Mouse (Mus musculus) heart, embryonic 16.5 days (tissue): ENCODE data around the gene Gm10972. TPM values are rescaled to one million over a fixed set of nuclear protein-coding genes. Genes with fewer than 3 reads are reported as not detected.
"Not testable (repeated sequence)": the region's sequence is repeated elsewhere in the genome, so short reads cannot be mapped to it uniquely, and the experiment has no call there.

Experiments
- ATAC-seq: fragments of 200-750 bp; cut with Nextera tagmentation; replicated peaks from 2 replicates; pipeline ENCODE4 v1.8.0; 2017; ENCODE audit warnings: moderate number of reproducible peaks; ENCODE audit not compliant: insufficient read depth, low FRiP score; ENCODE audit errors: extremely low read depth
- H3K27ac ChIP-seq: fragments of 300-500 bp; sonication (generic); 2 replicates; pipeline ENCODE4 v1.5.1; 2014; ENCODE audit warnings: mild to moderate bottlenecking, low read length, control low read depth, moderate library complexity
- H3K27me3 ChIP-seq: fragments of 300-500 bp; sonication (generic); 2 replicates; pipeline ENCODE4 v1.6.1; 2014; ENCODE audit warnings: low read length, mixed read lengths; ENCODE audit not compliant: control insufficient read depth, insufficient read depth
- H3K36me3 ChIP-seq: fragments of 300-500 bp; sonication (generic); 2 replicates; pipeline ENCODE4 v1.6.1; 2014; ENCODE audit not compliant: control insufficient read depth, insufficient read depth
- H3K4me1 ChIP-seq: fragments of 300-500 bp; sonication (generic); 2 replicates; pipeline ENCODE4 v1.6.1; 2014; ENCODE audit warnings: low read length, mixed read lengths; ENCODE audit not compliant: control insufficient read depth, insufficient read depth
- H3K4me2 ChIP-seq: fragments of 300-500 bp; sonication (generic); 2 replicates; pipeline ENCODE4 v1.6.1; 2014; ENCODE audit warnings: low read depth, mild to moderate bottlenecking, control low read depth, low read length
- H3K4me3 ChIP-seq: fragments of 300-500 bp; sonication (generic); 2 replicates; pipeline ENCODE4 v1.5.1; 2014; ENCODE audit warnings: mild to moderate bottlenecking, control low read depth, low read length
- H3K9ac ChIP-seq: fragments of 300-500 bp; sonication (generic); 2 replicates; pipeline ENCODE4 v1.6.1; 2014; ENCODE audit warnings: low read length, control low read depth
- H3K9me3 ChIP-seq: fragments of 300-500 bp; sonication (generic); replicated peaks from 2 replicates; pipeline ENCODE4 v1.6.1; 2016; ENCODE audit warnings: low read length; ENCODE audit not compliant: control insufficient read depth
- WGBS: fragments of 180-500 bp; shearing (Covaris S2); extraction: QIAGEN DNeasy Blood & Tissue Kit; methylation state at CpG from one replicate; pipeline ENCODE4 v1.1.7; 2014; 5-methylcytosine and 5-hydroxymethylcytosine counted together
- polyA plus RNA-seq: library from polyadenylated mRNA; unstranded; fragments of >200 nt; fragmentation: Nextera tagmentation; extraction: Ambion mirVana; gene quantifications from 2 replicates; pipeline ENCODE4 v1.2.1, GENCODE M21; 2015

The Gm10972 gene
- polyA plus RNA-seq, 1 experiment from 2014 or later, result not detected

- Histone ChIP-seq H3K27me3 (no peaks in the 10 kb centered on the region), H3K27ac (no peak overlapping the region), H3K36me3 (no peaks in the 10 kb centered on the region), H3K9ac (no peak overlapping the region), H3K9me3 (no peaks in the 10 kb centered on the region), H3K4me1 (peaks cover 9% of the 10 kb centered on the region), H3K4me2 (no peak overlapping the region), H3K4me3 (no peak overlapping the region)
- no peak for ATAC-seq
- WGBS, result 74% methylated on average over 7 of the region's 7 CpGs
Observed at GRCm38 (mm10) chr3:94650409-94650808, 7.5 kb downstream of the Gm10972 start.

- not testable (repeated sequence) for H3K9me3 ChIP-seq, H3K9ac ChIP-seq, H3K4me1 ChIP-seq, H3K4me3 ChIP-seq, H3K27ac ChIP-seq, H3K4me2 ChIP-seq, H3K36me3 ChIP-seq, ATAC-seq, H3K27me3 ChIP-seq
- WGBS, result 67% methylated on average over 1 of the region's 1 CpGs
Observed at GRCm38 (mm10) chr3:94653967-94654366, 11.1 kb downstream of the Gm10972 start.

GRCm38 (mm10) chr3:94657852-94658739, 15.2 kb downstream of the Gm10972 start:
- H3K9me3 ChIP-seq, H3K36me3 ChIP-seq, H3K4me1 ChIP-seq, H3K27me3 ChIP-seq, H3K27ac ChIP-seq: not testable (repeated sequence)
- ATAC-seq, result peak; percentile 41
- Histone ChIP-seq H3K4me3 (peak overlapping the region; percentile 53), H3K9ac (peak overlapping the region; percentile 63; the same call in 1 of the 2 replicates), H3K4me2 (peak overlapping the region; percentile 77)
- 6% methylated on average over 21 of the region's 47 CpGs for WGBS

GRCm38 (mm10) chr3:94658740-94659095, 15.8 kb downstream of the Gm10972 start, which contains the start of gene Tuft1:
Gene Tuft1 (minus strand): TSS chr3:94658872.
- H3K4me1 ChIP-seq, H3K27ac ChIP-seq, H3K9me3 ChIP-seq, H3K36me3 ChIP-seq, H3K27me3 ChIP-seq: not testable (repeated sequence)
- Histone ChIP-seq H3K4me2 (peak within 1 kb of the TSS; percentile 77), H3K9ac (peak within 1 kb of the TSS; percentile 63; the same call in 1 of the 2 replicates), H3K4me3 (peak within 1 kb of the TSS; percentile 53)
- ATAC-seq, result peak; percentile 93
- 0% methylated on average over 21 of the region's 33 CpGs for WGBS

GRCm38 (mm10) chr3:94659142-94659748, 16.3 kb downstream of the Gm10972 start:
- Histone ChIP-seq H3K4me2 (peak overlapping the region; percentile 10), H3K4me3 (0 out of 2 replicates have a peak overlapping the region, but pooled peaks have one; percentile 13)
- H3K9ac ChIP-seq, H3K9me3 ChIP-seq, H3K36me3 ChIP-seq, H3K27ac ChIP-seq, H3K4me1 ChIP-seq, H3K27me3 ChIP-seq: not testable (repeated sequence)
- ATAC-seq, result peak; percentile 77
- 35% methylated on average over 8 of the region's 10 CpGs for WGBS

GRCm38 (mm10) chr3:94660841-94661240, 17.9 kb downstream of the Gm10972 start:
- not testable (repeated sequence) for H3K27ac ChIP-seq, H3K4me1 ChIP-seq, H3K27me3 ChIP-seq, H3K36me3 ChIP-seq, ATAC-seq, H3K9ac ChIP-seq, H3K4me3 ChIP-seq, H3K9me3 ChIP-seq, H3K4me2 ChIP-seq
- 92% methylated on average over 2 of the region's 2 CpGs for WGBS

GRCm38 (mm10) chr3:94665060-94665802, 22.3 kb downstream of the Gm10972 start:
- H3K36me3 ChIP-seq, ATAC-seq, H3K4me3 ChIP-seq, H3K27me3 ChIP-seq, H3K27ac ChIP-seq, H3K4me1 ChIP-seq, H3K9me3 ChIP-seq, H3K9ac ChIP-seq, H3K4me2 ChIP-seq: not testable (repeated sequence)
- 54% methylated on average over 3 of the region's 5 CpGs for WGBS

GRCm38 (mm10) chr3:94665896-94666295, 23.0 kb downstream of the Gm10972 start:
- H3K9ac ChIP-seq, H3K27ac ChIP-seq, H3K4me1 ChIP-seq, H3K9me3 ChIP-seq, H3K36me3 ChIP-seq, H3K4me3 ChIP-seq, H3K27me3 ChIP-seq, H3K4me2 ChIP-seq: not testable (repeated sequence)
- 9% methylated on average over 7 of the region's 7 CpGs for WGBS
- peak; percentile 61; the same call in 1 of the 2 replicates for ATAC-seq

GRCm38 (mm10) chr3:94675101-94675500, 32.2 kb downstream of the Gm10972 start:
- H3K27me3 ChIP-seq, H3K4me2 ChIP-seq, H3K36me3 ChIP-seq, H3K9ac ChIP-seq, H3K9me3 ChIP-seq, H3K27ac ChIP-seq, ATAC-seq, H3K4me3 ChIP-seq, H3K4me1 ChIP-seq: not testable (repeated sequence)
- WGBS, result 80% methylated on average over 9 of the region's 9 CpGs
